Mouse (Mus musculus): ENCODE results near the gene Adk. TPM values are rescaled to one million over a fixed set of nuclear protein-coding genes. Genes with fewer than 3 reads are reported as not detected.

The Adk gene
- polyA plus RNA-seq, 1 experiment from 2014 or later, result 112 TPM

DNA sequence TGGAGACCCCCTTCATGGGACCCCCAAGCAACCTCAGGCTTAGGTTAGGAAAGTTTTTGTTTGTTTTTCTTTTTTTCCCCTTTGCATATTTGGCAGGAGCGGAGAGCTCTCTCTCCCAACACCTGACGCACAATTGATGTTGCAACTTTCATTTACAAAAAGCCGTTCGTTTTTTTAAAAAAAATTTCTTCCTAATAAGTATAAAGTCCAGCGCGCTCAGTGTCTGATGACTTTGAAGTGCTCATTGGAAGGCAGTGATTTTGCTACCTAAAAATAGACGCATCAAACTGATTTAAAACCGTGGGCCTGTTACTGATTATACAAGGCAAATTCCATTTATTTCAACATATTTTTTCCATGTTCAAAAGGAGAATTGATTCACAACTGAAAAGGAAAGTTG lies 777 bp downstream of the Adk start:
- ATAC-seq (ENCODE audit: low FRiP score), result no peak
- WGBS, result 13% methylated on average over 8 of the region's 8 CpGs

DNA sequence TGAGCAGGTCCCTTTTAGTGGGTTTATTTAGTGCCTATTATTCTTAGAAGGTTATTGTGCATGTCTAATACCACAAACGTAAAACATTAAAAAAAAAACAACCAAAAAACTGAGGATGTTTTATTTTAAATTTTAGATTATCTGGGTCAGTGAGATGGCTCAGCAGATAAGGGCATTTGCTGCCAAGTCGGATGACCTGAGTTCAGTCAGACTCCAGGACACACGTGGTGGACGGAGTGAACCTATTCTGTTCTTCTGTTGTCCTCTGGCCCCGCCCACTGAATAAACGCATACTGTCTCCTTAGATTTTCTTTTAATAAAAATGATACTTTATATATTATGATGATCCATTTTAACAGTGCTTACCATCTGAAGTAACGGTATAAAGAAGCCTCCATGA lies 1.2 kb downstream of the Adk start:
- 53% methylated on average over 7 of the region's 7 CpGs for WGBS
- no peak for ATAC-seq (ENCODE audit: low FRiP score)

More for the DNA sequence above, 777 bp downstream of the Adk start:
- peak overlapping the region; percentile 96 for H3K4me2 ChIP-seq
- no peak overlapping the region for H3K27ac ChIP-seq (ENCODE audit: low read depth, low read length)
- H3K4me3 ChIP-seq (ENCODE audit: low read depth, low read length), result peak overlapping the region; percentile 85
- no peak for DNase-seq (ENCODE audit: low spot score, missing footprints)
- no peaks in the 10 kb centered on the region for H3K36me3 ChIP-seq (ENCODE audit: control insufficient read depth, insufficient read depth, low read length)
- no peaks in the 10 kb centered on the region for H3K9me3 ChIP-seq (ENCODE audit: control insufficient read depth, low read length)
- peak overlapping the region; percentile 82 for H3K9ac ChIP-seq (ENCODE audit: low read length)
- peaks cover 4% of the 10 kb centered on the region; the same call in 1 of the 2 replicates for H3K4me1 ChIP-seq (ENCODE audit: control insufficient read depth, insufficient read depth, low read length)
- no peaks in the 10 kb centered on the region for H3K27me3 ChIP-seq (ENCODE audit: control insufficient read depth, insufficient read depth, low read length)

DNA sequence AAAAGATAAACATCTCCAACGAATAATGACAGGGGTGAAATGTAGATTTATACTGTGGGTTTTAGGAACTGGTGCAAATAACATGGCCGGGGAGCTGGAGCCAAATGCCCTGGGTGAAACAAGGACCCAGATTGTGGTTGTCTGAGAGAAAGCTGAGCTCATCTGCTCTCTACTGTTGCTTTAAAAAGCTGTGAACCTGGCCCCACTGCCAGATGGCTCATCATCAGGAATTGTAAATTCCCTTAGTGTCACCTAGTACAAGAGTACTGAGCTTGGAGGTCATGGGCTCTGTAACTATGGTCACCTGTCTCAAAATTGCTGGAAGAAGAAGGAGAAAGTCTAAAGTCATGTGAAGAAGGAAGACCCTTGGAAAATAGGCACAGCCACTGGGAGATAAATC lies 6.6 kb downstream of the Adk start:
- 94% methylated on average over 2 of the region's 2 CpGs for WGBS
- DNase-seq (ENCODE audit: low spot score, missing footprints) (no peak), ATAC-seq (ENCODE audit: low FRiP score) (no peak)
- Histone ChIP-seq H3K27ac (ENCODE audit: low read depth, low read length) (no peak overlapping the region), H3K4me2 (no peak overlapping the region), H3K36me3 (ENCODE audit: control insufficient read depth, insufficient read depth, low read length) (no peaks in the 10 kb centered on the region), H3K4me3 (ENCODE audit: low read depth, low read length) (no peak overlapping the region), H3K9ac (ENCODE audit: low read length) (no peak overlapping the region), H3K27me3 (ENCODE audit: control insufficient read depth, insufficient read depth, low read length) (no peaks in the 10 kb centered on the region), H3K4me1 (ENCODE audit: control insufficient read depth, insufficient read depth, low read length) (no peaks in the 10 kb centered on the region), H3K9me3 (ENCODE audit: control insufficient read depth, low read length) (no peaks in the 10 kb centered on the region)

More for the DNA sequence above, 1.2 kb downstream of the Adk start:
- Histone ChIP-seq H3K4me2 (peak overlapping the region; percentile 96), H3K4me1 (ENCODE audit: control insufficient read depth, insufficient read depth, low read length) (peaks cover 4% of the 10 kb centered on the region; the same call in 1 of the 2 replicates), H3K4me3 (ENCODE audit: low read depth, low read length) (no peak overlapping the region), H3K9me3 (ENCODE audit: control insufficient read depth, low read length) (no peaks in the 10 kb centered on the region), H3K9ac (ENCODE audit: low read length) (no peak overlapping the region), H3K27ac (ENCODE audit: low read depth, low read length) (no peak overlapping the region), H3K27me3 (ENCODE audit: control insufficient read depth, insufficient read depth, low read length) (no peaks in the 10 kb centered on the region), H3K36me3 (ENCODE audit: control insufficient read depth, insufficient read depth, low read length) (no peaks in the 10 kb centered on the region)
- peak; percentile 67 for DNase-seq (ENCODE audit: low spot score, missing footprints)

DNA sequence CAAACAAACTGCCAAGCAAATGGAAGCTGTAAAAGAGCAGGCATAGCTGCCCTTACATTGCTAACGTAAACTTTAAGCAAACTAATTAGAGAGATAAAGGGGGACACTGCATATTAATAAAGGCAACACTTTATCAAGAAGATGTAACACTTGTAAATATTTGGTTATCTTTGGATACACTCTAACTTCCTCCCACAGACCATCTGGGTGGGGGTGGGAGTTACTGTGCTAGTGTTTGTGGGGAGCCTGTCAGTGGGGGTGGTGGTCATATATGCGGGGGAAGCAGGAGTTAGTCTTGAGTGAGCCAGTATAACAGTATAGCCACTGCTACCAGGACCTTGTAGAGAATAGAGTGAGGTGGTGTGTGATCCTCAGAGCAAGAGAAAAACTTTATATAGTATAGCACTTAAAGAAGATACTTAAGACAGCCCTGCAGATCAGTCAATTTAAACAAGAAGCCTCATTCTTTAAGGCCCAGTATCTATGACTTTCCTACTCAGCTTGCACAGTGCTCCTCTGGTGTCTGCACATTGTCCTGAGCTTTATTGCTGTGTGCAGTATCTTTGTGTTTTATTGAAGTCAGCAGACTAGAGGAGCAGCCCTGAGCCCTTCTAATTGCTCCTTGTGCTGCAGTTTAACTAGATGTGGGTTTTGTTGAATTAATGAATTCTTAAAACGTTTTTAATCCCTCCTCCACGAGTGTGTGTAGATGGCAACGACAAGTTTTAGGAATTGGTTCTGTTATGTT lies 10.6 kb downstream of the Adk start:
- Histone ChIP-seq H3K36me3 (ENCODE audit: control insufficient read depth, insufficient read depth, low read length) (no peaks in the 10 kb centered on the region), H3K4me2 (no peak overlapping the region), H3K4me3 (ENCODE audit: low read depth, low read length) (no peak overlapping the region), H3K9me3 (ENCODE audit: control insufficient read depth, low read length) (no peaks in the 10 kb centered on the region), H3K9ac (ENCODE audit: low read length) (no peak overlapping the region), H3K27ac (ENCODE audit: low read depth, low read length) (no peak overlapping the region), H3K4me1 (ENCODE audit: control insufficient read depth, insufficient read depth, low read length) (no peaks in the 10 kb centered on the region), H3K27me3 (ENCODE audit: control insufficient read depth, insufficient read depth, low read length) (no peaks in the 10 kb centered on the region)
- WGBS, result 76% methylated on average over 5 of the region's 5 CpGs
- DNase-seq (ENCODE audit: low spot score, missing footprints) (no peak), ATAC-seq (ENCODE audit: low FRiP score) (no peak)

DNA sequence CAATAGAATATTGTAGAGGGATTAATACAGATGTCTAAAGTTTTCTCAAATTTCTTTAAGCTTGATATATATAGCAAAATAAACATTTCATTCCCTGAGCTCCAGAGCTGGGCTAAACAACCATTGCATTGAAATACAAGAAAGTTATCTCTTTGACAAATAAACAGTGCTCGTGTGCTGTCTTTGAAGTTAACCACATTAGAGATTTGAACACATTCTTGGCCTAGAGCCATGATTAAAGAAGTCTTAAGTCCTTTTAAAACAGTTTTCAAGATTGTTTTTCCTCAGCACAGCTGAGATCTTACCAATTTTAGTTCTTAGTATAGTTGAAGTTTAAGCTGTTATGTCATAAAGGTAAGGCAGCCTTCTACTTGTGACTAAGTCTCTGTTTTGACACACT lies 11.9 kb downstream of the Adk start:
- no peak overlapping the region for H3K4me2 ChIP-seq
- DNase-seq (ENCODE audit: low spot score, missing footprints) (no peak), ATAC-seq (ENCODE audit: low FRiP score) (no peak)
- H3K27me3 ChIP-seq (ENCODE audit: control insufficient read depth, insufficient read depth, low read length), result no peaks in the 10 kb centered on the region
- H3K9ac ChIP-seq (ENCODE audit: low read length), result no peak overlapping the region
- no peaks in the 10 kb centered on the region for H3K9me3 ChIP-seq (ENCODE audit: control insufficient read depth, low read length)
- no peaks in the 10 kb centered on the region for H3K4me1 ChIP-seq (ENCODE audit: control insufficient read depth, insufficient read depth, low read length)
- WGBS, result 58% methylated on average over 1 of the region's 1 CpGs
- no peak overlapping the region for H3K4me3 ChIP-seq (ENCODE audit: low read depth, low read length)
- no peak overlapping the region for H3K27ac ChIP-seq (ENCODE audit: low read depth, low read length)
- H3K36me3 ChIP-seq (ENCODE audit: control insufficient read depth, insufficient read depth, low read length), result no peaks in the 10 kb centered on the region

DNA sequence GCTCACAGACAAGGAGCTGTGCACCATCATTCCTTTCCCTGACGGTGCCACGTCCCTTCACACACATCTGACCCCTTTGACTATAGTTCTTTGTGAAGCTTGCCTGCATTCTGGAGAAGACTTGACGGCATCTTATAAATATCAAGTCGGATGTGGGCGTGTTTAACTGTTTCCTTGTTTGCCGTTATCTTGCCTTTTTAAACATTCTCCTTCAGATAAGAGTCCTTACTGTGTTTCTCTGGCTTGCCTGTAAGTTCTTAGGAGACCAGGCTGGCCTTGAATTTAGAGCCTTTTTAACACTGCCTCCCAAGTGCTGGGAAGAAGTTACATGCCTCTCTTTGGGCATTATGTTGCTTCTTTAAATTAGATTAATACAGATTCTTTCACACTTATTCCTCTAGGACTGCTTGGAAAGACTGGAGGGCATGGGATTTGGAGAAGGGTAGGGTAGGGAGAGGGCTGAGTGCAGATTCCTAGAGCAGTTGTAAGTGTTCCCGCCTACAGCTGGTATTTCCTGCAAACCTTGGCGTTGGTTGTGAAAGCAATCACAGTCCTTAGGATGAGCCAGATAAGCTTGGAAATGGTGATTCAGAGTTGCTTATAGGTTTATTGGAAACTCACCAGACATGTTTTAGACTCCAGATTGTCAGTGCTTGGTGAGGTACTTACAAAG lies 13.3 kb downstream of the Adk start:
- no peaks in the 10 kb centered on the region for H3K27me3 ChIP-seq (ENCODE audit: control insufficient read depth, insufficient read depth, low read length)
- H3K4me2 ChIP-seq, result no peak overlapping the region
- H3K4me1 ChIP-seq (ENCODE audit: control insufficient read depth, insufficient read depth, low read length), result no peaks in the 10 kb centered on the region
- no peaks in the 10 kb centered on the region for H3K36me3 ChIP-seq (ENCODE audit: control insufficient read depth, insufficient read depth, low read length)
- H3K9me3 ChIP-seq (ENCODE audit: control insufficient read depth, low read length), result no peaks in the 10 kb centered on the region
- ATAC-seq (ENCODE audit: low FRiP score) (no peak), DNase-seq (ENCODE audit: low spot score, missing footprints) (no peak)
- H3K4me3 ChIP-seq (ENCODE audit: low read depth, low read length), result no peak overlapping the region
- no peak overlapping the region for H3K27ac ChIP-seq (ENCODE audit: low read depth, low read length)
- 82% methylated on average over 8 of the region's 8 CpGs for WGBS
- no peak overlapping the region for H3K9ac ChIP-seq (ENCODE audit: low read length)

DNA sequence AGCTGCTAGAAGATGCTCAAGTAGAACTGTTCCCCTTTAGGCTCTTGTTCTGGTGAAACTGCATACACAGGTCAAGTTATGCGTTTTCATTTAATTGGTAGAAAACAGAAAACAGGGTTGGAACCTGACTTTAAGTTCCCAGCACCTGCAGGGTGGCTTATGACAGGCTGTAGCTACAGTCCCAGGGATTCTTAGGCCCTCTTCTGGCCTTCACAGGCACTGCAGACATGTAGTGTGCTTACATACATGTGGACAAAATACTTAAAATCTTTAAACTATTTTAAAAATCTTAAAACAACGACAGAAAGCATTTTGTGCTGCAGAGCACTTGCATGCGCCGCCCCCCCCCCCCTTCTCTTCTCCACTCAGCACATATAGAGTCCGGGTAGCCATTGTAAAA lies 17.2 kb downstream of the Adk start:
- no peak for DNase-seq (ENCODE audit: low spot score, missing footprints)

DNA sequence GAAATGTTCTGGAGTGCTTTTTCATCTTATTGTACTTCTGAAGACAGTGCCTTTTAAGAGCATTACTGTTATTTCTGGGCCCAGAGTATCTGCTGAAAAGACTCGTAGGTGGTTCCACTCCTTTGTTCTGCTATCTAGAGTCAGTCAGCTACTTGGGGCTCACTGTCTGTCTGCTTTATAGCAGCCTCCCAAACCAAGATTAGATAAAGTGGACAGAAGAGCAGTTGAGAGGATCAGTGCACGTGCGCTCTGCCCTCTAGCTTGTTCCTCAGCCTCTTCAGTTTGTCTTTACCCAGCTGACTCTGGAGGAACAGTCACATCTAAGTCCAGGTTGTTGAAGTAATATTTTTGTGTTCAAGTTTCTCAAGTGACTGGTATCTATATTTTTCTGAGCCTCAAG lies 21.6 kb downstream of the Adk start:
- H3K4me1 ChIP-seq (ENCODE audit: control insufficient read depth, insufficient read depth, low read length), result peaks cover 5% of the 10 kb centered on the region; the same call in 1 of the 2 replicates
- WGBS, result 72% methylated on average over 3 of the region's 3 CpGs

More for the DNA sequence above, 17.2 kb downstream of the Adk start:
- H3K27ac ChIP-seq (ENCODE audit: low read depth, low read length), result no peak overlapping the region
- H3K9ac ChIP-seq (ENCODE audit: low read length), result no peak overlapping the region
- 91% methylated on average over 5 of the region's 5 CpGs for WGBS
- H3K4me1 ChIP-seq (ENCODE audit: control insufficient read depth, insufficient read depth, low read length), result no peaks in the 10 kb centered on the region
- no peaks in the 10 kb centered on the region for H3K36me3 ChIP-seq (ENCODE audit: control insufficient read depth, insufficient read depth, low read length)
- no peak overlapping the region for H3K4me3 ChIP-seq (ENCODE audit: low read depth, low read length)
- H3K4me2 ChIP-seq, result no peak overlapping the region
- no peak for ATAC-seq (ENCODE audit: low FRiP score)
- H3K27me3 ChIP-seq (ENCODE audit: control insufficient read depth, insufficient read depth, low read length), result no peaks in the 10 kb centered on the region
- no peaks in the 10 kb centered on the region for H3K9me3 ChIP-seq (ENCODE audit: control insufficient read depth, low read length)

More for the DNA sequence above, 21.6 kb downstream of the Adk start:
- H3K36me3 ChIP-seq (ENCODE audit: control insufficient read depth, insufficient read depth, low read length), result no peaks in the 10 kb centered on the region
- no peaks in the 10 kb centered on the region for H3K27me3 ChIP-seq (ENCODE audit: control insufficient read depth, insufficient read depth, low read length)
- no peak overlapping the region for H3K4me2 ChIP-seq
- ATAC-seq (ENCODE audit: low FRiP score) (no peak), DNase-seq (ENCODE audit: low spot score, missing footprints) (no peak)
- H3K9ac ChIP-seq (ENCODE audit: low read length), result no peak overlapping the region
- H3K27ac ChIP-seq (ENCODE audit: low read depth, low read length), result no peak overlapping the region
- H3K9me3 ChIP-seq (ENCODE audit: control insufficient read depth, low read length), result no peaks in the 10 kb centered on the region
- H3K4me3 ChIP-seq (ENCODE audit: low read depth, low read length), result no peak overlapping the region

Data from midbrain, embryonic 11.5 days (tissue).